Mouse (Mus musculus) lung, postnatal 4 days (tissue): Measurements from ENCODE around the gene Tssk4.
A peak's percentile ranks its signal among the peaks of the same experiment; 100 is the strongest.

Experiments
- DNase-seq, 2 experiments: peaks; one replicate each; pipeline ENCODE4 v3.0.0; 2021

The Tssk4 gene

DNA sequence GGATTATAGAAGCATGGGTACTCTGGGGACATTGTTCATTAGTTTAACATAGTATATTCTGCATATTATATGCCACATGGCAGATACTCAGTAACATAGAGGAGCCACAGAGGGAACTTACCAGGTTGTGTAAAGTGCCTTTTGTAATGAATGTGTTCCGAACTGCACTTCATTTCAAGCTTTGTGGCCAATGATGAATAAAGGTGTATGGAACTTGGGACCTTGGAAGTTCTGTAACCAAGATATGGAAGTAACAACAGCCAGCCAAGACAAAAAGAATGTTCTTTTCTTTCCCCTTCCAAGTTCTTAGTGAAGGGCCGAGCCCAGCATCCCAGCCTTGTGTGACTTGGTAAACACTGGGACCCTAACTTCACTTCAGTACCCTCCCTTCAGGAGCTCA is at the start of gene Tssk4:
Tssk4 (plus strand) TSS at position 301 of the 400 bp plus-strand sequence.
- no peak for DNase-seq

DNA sequence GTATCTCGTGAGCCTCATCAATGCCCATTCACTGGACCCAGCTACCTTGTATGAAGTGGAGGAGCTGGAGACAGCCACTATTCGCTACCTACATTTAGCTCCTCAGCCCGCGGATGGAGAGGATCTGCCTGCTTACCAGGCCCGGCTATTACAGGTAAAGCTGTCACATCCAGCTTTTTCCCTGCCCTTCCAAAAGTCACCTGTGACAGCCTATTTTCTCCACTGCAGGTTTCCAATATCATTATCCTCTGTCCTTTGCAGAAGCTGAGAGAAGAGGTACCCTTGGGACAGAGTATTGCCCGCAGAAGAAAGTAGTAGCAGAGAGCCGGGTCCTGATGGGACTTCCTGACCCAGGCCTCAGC is 46.7 kb upstream of the Tssk4 start, which contains the start of gene Irf9:
Irf9 (plus strand) TSS at position 301 of the 362 bp plus-strand sequence.
- no peak for DNase-seq

DNA sequence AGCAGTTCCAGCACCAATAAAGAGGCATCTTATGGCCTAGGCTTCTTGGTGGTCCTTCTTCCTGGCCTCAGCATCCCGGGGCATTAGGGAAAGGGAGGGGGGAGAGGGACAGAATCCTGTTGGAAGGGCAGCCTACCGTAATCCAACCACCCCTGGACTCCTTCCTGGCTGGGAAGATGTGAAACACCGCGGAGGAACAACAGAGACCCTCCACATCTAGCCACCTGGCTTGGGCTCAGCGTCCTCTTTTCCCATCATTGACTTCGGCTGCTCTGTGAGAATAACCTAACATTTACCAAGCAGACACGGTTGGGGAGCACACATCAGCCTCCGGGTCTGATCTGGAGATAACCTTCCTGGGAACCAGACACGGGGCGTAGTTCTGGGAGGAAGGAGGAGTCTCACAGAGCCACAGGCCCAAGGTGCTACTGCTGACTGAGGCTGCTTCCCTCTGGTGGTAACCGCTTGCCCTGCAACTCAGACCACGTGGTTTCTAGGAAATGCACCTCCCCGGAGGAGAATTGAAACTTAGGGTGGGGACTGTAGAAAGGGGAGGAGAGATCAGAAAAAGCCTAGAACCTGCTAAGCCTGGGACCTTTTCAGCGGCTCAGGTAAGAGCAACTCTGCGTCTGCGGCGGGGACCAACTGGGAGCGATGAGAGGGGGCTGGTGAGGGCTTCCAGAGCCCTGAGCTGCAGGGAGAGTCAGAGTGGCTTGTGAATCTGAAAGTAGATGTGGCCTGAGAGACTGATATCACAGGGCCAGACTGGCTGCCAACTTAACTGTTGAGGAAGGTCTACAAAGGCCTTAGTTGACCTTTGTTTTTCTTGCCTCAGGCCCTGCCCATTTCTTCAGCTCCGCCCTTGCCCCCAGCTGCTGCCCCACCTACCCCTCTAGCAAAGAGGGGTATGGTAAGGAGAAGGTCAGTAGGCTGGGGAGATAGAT is 46.1 kb upstream of the Tssk4 start:
- DNase-seq: peak; percentile 94 to 96

DNA sequence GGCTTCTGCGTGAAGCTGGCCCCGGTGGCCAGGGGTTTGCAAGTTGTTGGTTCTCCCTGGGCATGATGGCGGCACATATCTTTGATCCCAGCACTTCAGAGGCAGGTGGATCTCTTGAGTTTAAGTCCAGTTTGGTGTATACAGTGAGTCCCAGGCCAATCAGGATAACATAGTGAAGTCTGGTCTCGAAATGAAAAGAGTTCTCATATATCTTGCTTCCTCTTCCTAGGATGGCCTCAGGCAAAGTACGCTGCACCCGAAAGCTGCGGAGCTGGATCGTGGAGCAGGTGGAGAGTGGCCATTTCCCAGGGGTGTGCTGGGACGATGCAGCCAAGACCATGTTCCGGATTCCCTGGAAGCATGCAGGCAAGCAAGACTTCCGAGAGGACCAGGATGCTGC is 45.2 kb upstream of the Tssk4 start:
- no peak for DNase-seq

DNA sequence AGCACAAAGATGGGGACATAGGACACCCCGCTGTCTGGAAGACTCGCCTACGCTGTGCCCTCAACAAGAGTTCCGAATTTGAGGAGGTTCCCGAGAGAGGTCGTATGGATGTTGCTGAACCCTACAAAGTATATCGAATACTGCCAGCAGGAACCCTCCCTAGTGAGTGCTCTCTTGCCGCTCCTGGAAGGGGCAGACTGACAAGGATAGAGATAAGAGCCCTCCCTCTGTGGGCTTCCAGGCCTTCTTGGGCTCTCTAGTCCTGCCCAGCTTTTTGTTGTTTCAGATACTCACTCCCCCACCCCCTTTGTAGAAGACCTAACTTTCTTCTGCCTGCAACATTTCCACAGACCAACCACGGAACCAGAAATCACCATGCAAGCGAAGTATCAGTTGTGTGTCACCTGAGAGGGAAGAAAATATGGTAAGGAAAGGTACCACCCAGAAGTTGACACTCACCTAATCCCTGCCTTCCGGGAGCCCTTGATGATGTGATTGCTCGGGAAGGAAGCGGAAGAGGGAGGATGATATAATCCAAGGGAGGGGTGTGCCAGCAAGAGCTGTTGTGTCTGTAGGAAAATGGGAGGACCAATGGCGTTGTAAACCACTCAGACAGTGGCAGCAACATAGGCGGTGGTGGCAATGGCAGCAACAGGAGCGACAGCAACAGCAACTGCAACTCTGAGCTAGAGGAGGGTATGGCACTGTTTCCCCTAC is 44.1 kb upstream of the Tssk4 start:
- no peak for DNase-seq

DNA sequence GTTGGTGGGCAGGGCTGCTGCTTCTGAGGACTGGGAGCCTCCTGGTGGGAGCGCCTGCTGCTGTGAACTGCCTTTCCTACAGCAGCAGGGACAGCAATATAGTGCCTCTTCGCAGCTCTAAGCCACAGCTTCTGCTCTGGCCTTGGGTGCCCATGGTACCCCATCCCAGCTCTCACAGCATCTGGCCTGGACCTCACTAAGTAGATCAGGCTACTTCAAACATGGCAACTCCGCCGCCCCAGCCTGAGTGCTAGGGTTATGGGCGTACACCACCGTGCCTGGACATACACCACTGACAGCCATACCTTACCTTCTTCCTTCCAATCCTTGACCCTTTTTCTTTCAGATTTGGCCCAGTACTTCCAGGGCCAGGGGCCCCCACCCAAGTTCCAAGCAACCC is 41.6 kb upstream of the Tssk4 start:
- DNase-seq: no peak

DNA sequence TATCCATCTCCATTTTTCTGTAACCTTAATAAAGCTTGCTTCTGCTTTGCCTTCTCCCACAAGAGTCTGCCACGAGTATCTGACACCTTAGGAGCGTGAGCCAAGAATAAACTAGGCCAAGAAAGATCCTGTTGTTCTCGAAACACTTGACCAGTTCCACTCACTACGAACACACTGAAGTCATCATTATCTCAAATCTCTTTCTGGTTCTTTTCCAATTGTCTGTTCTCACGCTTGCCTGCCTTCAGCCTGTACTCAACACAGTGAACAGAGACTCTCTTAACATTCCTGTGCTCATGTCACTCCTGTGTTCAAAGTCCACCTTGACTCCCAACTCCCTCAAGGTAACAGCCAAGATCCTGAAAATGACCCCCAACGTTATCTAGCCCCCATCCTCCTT is 36.6 kb upstream of the Tssk4 start:
- no peak for DNase-seq

DNA sequence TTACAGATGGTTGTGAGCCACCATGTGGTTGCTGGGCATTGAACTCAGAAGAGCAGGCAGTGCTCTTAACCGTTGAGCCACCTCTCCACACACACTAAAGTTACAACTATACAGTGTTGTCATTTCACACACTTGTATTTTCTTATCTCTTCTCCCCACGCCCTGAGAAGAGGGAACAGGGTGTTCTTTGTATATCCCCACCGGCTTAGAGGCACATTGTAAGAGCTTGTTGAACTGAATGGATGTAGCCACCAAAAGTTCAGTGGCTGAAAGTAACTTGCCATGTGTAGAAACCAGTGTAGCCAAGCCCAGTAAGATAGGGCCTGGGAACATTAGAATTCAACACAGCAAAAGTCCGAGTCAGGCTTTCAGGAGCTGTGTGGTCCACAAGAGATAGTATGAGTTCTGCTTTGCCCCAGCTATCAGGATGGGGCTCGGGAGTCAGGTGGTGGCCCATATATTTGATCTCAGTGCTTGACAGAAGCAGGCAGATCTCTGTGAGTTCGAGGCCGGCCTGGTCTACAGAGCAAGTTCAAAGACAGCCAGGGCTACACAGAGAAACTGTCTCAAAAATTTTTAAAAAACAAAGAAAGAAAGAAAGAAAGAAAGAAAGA is 35.3 kb upstream of the Tssk4 start:
- DNase-seq: no peak

DNA sequence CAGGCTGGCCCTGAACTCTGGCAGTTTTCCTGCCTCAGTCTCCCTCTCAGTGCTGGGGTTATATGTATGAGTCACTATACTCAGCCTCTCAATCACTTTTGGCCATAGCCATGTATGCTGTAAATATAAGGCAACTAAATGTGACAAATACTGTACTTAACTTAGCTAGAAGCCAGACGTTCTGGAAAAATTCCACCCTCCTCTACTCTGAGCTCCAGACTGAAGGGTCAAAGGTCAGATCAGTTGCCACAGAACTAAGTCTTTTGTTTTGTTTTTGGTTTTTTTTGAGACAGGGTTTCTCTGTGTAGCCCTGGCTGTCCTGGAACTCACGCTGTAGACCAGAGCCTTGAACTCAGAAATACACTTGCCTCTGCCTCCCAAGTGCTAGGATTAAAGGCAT is 34.1 kb upstream of the Tssk4 start:
- DNase-seq: no peak

DNA sequence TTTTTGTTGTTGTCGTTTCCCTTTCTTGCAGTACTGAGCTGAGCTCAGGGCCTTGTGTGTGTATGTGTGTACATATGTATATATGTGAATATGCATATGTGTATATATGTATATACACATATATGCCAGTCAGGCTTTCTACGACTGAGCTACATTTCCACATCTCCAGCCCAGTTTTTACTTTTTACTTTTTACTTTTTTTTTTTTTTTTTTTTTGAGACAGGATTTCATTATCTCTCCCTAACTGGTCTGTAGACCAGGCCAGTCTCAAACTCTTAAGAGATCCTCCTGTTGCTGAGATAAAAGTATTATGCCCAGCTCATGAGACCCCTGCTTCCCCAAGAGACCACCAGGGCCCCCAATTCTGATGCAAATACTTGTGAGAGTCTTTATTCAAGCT is 33.1 kb upstream of the Tssk4 start:
- DNase-seq: no peak

DNA sequence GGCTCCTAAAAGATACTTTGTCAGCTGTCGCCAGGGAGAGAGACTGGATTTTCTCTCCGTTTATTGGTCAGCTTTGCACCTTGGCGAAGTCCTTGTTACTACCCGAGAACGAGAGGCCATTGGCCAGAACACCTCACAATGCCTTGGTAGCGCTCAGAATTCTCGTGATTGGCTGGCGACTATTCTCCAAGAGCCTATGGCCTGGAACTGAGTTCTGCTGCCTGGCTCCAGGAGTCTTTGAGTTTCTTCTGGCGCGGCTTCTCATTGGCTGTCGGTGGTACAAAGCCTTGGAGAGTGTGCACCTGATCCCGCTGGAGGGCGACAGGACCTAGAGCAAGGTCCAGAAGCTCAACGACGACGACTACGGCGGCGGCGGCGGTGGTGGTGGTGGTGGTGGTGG is 32.2 kb upstream of the Tssk4 start, which contains the start of gene Rec8:
Rec8 (plus strand) TSS at position 216 of the 400 bp plus-strand sequence.
- peak; percentile 53 to 67 for DNase-seq

DNA sequence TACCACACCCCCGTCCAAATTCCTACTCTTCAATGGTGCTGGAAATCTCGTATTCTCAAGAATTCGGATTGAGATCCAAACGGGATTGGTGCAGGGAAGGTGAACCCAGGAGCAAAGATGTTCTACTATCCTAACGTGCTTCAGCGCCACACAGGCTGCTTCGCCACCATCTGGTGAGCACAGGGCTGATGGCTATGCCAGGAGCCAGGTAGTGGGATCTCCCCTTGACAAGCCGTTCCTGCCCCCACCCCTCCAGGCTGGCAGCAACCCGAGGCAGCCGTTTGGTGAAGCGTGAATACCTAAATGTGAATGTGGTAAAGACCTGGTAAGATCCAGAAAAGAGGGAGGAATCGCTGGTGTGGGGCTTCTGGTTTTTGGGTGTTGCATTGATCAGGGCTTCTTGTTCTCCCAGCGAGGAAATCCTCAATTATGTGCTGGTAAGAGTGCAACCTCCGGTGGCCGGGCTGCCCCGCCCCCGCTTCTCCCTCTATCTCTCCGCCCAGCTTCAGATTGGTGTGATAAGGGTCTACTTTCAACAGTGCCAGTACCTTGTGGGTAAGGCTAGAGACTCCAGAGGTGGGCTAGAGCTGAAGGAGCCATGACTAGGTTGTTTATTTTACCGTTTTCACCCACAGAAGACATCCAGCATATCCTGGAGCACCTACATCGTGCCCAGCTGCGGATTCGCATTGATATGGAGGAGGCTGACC is 31.3 kb upstream of the Tssk4 start:
- peak in 1 of 2 experiments; percentile 15 for DNase-seq

DNA sequence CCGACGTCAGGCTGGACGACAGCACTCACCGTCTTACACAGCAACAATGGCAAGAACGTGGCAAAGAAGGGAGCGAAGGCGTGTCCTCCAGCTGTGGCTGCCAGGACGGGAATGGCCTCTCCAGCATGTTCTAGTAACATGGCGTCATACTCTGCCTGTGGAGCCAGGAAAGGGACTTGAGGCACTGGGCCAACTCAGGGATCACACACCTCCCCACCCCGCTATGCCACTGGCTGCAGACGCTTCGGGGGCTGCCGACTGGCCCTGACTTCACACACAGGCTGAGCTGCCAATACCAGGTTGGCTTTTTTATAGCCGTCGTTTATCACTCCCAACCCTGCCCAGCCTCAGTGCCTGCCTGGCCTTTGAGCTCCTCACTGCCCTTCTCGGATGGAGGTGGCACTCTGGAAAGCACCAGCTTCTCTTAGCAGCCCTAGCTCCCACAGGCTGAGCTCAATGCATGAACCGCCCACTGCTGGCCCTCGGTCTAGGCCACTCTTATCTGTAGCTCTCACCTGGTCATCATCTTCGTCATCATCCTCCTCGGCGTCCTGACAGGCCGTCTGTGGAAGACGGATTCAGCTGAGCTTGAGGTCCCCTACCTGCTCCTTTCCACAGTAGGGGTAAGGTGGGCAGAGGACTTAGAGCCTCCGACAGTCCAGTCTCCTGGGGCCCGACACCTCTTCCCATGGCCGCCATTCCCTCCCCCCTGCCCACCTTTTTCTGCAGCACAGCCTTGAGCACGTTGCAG is 21.7 kb upstream of the Tssk4 start:
- DNase-seq: no peak

DNA sequence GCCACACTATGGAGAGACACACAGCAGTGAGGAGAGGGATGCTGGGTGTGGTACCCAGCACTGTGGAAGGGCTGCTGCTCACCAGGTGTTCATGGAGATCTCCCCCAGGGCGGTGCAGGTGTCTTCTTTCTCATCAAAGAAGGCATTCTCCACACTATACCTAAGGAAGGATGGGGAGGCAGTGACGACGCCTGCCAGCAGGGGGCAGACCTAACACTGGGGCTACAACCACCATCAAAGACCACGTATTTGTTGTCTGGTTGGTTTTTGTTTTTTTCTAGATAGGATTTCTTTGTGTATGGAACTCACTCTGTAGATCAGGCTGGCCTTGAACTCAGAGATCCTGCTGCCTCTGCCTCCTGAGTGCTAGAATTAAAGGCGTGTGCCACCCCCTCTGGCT is 20.7 kb upstream of the Tssk4 start:
- DNase-seq: peak; percentile 46 to 72

DNA sequence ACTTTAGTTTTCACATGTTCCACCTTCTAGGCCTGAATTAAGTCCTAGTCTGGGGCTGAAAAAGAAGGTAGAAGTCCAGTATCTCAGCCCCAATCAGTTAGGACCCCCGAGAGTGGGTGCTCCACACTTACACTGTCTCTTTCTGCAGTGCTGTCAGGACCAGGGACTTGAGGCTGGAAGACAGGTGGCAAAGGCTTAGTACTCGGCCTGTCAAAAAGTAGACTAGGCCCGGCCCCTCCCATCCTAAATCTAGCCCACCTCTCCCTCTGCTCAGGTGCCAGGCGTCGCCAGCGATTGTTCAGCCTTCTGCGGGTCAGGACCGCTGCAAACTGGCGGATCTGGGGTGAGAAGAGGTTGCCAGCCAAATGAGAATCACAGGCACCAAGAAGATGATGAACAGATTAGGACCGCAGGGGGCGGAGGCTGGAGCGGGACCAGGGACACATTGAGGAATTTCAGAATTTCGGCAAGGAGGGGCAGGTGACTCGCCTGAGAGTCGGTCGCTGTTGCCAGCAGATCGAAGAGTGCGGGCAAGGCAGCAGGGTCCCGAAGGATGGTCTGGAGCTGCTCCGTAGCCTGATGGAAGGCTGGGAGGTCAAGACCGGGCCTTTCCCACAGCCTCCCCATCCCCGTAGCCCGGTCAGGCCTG is 15.0 kb upstream of the Tssk4 start:
- DNase-seq: no peak

DNA sequence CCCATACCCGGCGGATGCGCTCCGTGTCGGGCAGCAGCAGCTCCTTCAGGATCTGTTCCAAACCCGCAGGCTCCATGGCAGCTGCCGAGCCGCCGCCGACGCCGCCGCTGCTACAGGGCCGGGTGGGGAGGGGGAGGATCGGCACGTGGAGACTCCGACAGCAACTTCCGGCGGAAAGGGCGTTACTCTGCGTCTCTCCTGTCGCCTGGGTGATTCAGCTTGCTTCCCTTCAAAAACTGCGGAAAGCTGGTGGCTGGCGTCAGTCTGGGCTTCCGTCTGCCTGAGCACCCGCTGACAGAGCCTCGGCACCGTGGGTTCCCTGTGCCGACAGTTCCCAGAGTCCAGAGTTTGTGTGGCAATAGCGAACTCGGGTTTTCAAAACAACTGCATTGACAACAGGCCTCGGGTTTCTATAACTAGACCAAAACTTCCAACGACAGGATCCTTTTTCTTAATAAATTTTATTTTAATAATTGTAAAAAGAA is 14.4 kb upstream of the Tssk4 start, which contains the start of gene Ipo4:
Ipo4 (minus strand) TSS at position 435 of the 485 bp plus-strand sequence.
- peak; percentile 91 to 92 for DNase-seq

DNA sequence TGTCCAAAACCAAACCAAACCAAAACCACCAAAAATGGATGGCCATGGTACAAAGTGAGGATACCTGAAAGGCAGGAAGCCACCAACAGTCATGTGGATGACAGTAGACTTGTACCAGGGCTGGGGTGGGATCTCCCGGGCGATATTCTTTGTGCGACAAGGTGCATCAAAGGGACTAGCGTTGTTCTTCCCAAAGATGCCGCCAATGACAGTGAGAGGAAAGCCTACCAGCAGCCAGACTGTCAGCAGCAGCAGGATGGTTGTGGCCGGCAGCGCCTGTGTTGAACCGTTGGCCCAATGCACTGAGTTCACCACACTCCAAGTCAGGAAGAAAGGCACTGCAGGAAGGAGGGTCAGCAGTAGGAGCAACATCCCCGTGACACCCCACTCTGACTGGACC is 12.2 kb upstream of the Tssk4 start, which contains the start of gene Gm49378:
Gm49378 (minus strand) TSS at position 101 of the 400 bp plus-strand sequence.
- no peak for DNase-seq

DNA sequence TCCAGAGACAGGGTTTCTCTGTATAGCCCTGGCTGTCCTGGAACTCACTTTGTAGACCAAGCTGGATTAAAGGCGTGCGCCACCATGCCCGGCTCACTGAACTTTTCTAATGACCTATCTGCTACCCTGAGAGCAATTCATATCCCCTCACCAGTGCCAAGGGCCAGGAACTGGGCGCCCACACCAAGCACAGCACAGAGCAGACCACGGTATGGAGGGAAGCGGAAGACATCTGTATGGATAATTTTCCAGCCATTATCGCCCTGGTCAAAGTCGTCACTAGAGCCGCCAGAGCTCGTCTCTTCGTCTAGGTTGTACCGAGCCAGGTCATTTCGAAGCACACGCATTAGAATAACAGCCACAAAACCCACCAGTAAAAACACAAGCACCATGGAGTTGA is 9.2 kb upstream of the Tssk4 start:
- no peak for DNase-seq

DNA sequence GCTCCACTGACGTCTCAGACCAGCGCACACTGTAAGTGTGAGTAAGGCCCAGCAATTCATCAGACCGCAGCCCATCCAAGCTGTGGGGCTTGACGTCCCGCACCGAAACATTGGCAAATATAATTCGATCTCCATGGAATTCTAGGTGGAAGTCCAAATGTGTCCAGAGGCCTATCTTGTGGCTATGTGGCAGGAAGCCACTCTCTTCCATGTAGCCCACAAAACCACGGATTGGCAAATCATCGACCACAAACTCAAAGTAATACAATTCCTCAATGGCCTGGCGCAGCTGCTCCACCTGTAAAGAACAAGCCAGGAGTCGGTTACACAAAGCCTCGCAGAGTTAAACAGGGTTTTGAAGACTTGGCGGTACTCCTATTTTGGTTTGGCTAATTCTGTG is 8.7 kb upstream of the Tssk4 start:
- no peak for DNase-seq

DNA sequence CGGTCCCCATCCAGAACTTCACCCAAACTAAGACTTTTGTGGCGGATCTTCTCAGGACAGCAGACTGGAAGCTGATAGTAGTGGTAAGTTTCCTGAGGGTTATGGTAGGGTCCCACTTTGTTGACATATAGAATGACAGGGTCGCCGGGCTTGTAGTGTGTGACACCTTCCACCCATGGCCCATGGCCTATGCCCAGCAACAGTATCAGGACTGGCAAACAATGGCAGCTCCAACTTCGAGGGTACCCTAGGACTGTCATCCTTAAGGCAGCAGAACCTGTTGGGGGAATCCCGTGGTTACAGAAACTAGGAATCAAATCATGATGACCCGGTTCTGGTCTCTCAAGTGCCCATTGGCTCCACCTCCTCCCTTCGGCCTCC is 7.3 kb upstream of the Tssk4 start:
- DNase-seq: no peak
